Mouse (Mus musculus): ENCODE measurements around the gene Snrk. TPM values are rescaled to one million over a fixed set of nuclear protein-coding genes. Genes with fewer than 3 reads are reported as not detected.

Snrk gene
- 31.5 and 42.4 TPM in 2 replicates for polyA plus RNA-seq (2014; fragmentation: Nextera tagmentation; extraction: Ambion mirVana)

GRCm38 (mm10) chr9:122117112-122117616 is at the start of gene Snrk:
Snrk (plus strand) TSS chr9:122117266.
- H3K4me2 ChIP-seq (ENCODE audit: low read depth, low read length, severe bottlenecking), result peak within 1 kb of the TSS; percentile 90
- H3K4me1 ChIP-seq (replicated peaks; ENCODE audit: control insufficient read depth, insufficient read depth, low read length), result peaks cover 2% of the 10 kb centered on the region; the same call in 1 of the 2 replicates
- H3K9ac ChIP-seq (ENCODE audit: low read length), result peak within 1 kb of the TSS; percentile 91
- H3K27me3 ChIP-seq (ENCODE audit: control insufficient read depth, insufficient read depth, low read length), result no peaks in the 10 kb centered on the region
- ATAC-seq (replicated peaks; ENCODE audit: low FRiP score) (peak; percentile 97), DNase-seq (ENCODE audit: low spot score) (peak; percentile 94)
- peak within 1 kb of the TSS; percentile 77 for H3K27ac ChIP-seq (ENCODE audit: low read depth, low read length)
- 0% methylated on average over 47 of the region's 67 CpGs for WGBS
- H3K36me3 ChIP-seq (ENCODE audit: control insufficient read depth, insufficient read depth, low read length), result no peaks in the 10 kb centered on the region
- no peaks in the 10 kb centered on the region for H3K9me3 ChIP-seq (ENCODE audit: control insufficient read depth, low read length)
- H3K4me3 ChIP-seq (ENCODE audit: low read depth, low read length), result peak within 1 kb of the TSS; percentile 94

DNA sequence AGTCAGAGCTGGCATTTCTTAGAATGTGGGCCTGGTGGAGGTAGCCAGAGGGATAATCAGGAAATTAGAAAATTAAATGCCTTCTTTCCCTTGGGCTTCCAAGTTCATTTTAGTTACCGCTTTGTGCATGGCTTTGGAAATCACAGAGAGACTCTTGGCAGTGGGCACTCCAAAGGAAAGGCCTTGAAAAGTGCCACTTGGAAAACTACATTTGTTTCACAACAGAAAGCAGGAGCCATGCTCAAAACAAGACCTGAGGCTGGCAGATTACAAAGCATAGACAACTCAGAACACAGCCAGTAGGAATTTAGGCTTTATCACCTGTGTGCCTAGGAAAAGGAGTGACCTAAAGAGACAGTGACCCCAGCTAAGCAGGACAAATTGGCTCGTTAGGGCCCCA is 49.4 kb upstream of the Snrk start:
- no peak for ATAC-seq (replicated peaks; ENCODE audit: low FRiP score)
- no peak overlapping the region for H3K4me3 ChIP-seq (ENCODE audit: low read depth, low read length)
- H3K9me3 ChIP-seq (ENCODE audit: control insufficient read depth, low read length), result no peaks in the 10 kb centered on the region
- no peaks in the 10 kb centered on the region for H3K36me3 ChIP-seq (ENCODE audit: control insufficient read depth, insufficient read depth, low read length)
- no peak for DNase-seq (ENCODE audit: low spot score)
- no peaks in the 10 kb centered on the region for H3K27me3 ChIP-seq (ENCODE audit: control insufficient read depth, insufficient read depth, low read length)
- no peak overlapping the region for H3K27ac ChIP-seq (ENCODE audit: low read depth, low read length)
- no peak overlapping the region for H3K9ac ChIP-seq (ENCODE audit: low read length)
- H3K4me2 ChIP-seq (ENCODE audit: low read depth, low read length, severe bottlenecking), result no peak overlapping the region
- 68% methylated on average over 2 of the region's 2 CpGs for WGBS
- H3K4me1 ChIP-seq (replicated peaks; ENCODE audit: control insufficient read depth, insufficient read depth, low read length), result no peaks in the 10 kb centered on the region

DNA sequence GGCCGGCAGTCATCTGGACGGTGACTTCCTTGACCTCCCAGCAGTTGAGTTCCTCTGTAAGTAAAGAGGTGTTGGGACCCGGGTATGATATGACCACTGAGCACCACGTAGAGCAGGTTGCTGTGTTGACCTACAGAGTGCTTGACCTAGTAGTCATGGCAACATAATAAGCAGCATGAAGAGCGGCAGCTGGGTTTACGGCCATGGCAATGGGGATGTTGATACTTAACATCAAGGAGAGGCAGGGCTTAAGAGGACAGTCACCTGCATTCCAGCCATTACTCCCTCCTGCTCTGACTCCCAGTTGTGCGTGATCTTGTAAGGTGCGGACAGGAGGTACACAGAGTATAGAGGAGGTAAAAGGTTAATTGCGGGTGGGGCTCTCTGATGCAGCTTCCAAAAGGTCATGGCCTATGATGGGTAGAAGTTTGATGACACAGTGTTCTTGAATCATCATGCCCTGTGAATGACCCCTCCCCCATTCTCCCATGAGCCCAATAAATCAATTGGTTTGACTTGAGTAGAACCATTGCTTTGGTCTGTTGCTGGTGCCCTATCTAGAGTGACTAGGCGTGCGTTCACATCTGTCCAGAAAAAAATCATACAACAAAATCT is 47.4 kb upstream of the Snrk start:
- Histone ChIP-seq H3K9ac (ENCODE audit: low read length) (no peak overlapping the region), H3K9me3 (ENCODE audit: control insufficient read depth, low read length) (no peaks in the 10 kb centered on the region), H3K4me1 (replicated peaks; ENCODE audit: control insufficient read depth, insufficient read depth, low read length) (no peaks in the 10 kb centered on the region), H3K27me3 (ENCODE audit: control insufficient read depth, insufficient read depth, low read length) (no peaks in the 10 kb centered on the region), H3K4me3 (ENCODE audit: low read depth, low read length) (no peak overlapping the region), H3K36me3 (ENCODE audit: control insufficient read depth, insufficient read depth, low read length) (no peaks in the 10 kb centered on the region), H3K27ac (ENCODE audit: low read depth, low read length) (no peak overlapping the region), H3K4me2 (ENCODE audit: low read depth, low read length, severe bottlenecking) (no peak overlapping the region)
- ATAC-seq (replicated peaks; ENCODE audit: low FRiP score) (no peak), DNase-seq (ENCODE audit: low spot score) (no peak)
- WGBS, result 78% methylated on average over 11 of the region's 11 CpGs

- H3K9me3 ChIP-seq (ENCODE audit: control insufficient read depth, low read length), result no peaks in the 10 kb centered on the region
- H3K27ac ChIP-seq (ENCODE audit: low read depth, low read length), result no peak overlapping the region
- no peaks in the 10 kb centered on the region for H3K36me3 ChIP-seq (ENCODE audit: control insufficient read depth, insufficient read depth, low read length)
- H3K4me2 ChIP-seq (ENCODE audit: low read depth, low read length, severe bottlenecking), result no peak overlapping the region
- DNase-seq (ENCODE audit: low spot score), result no peak
- no peak for ATAC-seq (replicated peaks; ENCODE audit: low FRiP score)
- H3K9ac ChIP-seq (ENCODE audit: low read length), result no peak overlapping the region
- WGBS, result 62% methylated on average over 2 of the region's 2 CpGs
- no peaks in the 10 kb centered on the region for H3K27me3 ChIP-seq (ENCODE audit: control insufficient read depth, insufficient read depth, low read length)
- no peaks in the 10 kb centered on the region for H3K4me1 ChIP-seq (replicated peaks; ENCODE audit: control insufficient read depth, insufficient read depth, low read length)
- H3K4me3 ChIP-seq (ENCODE audit: low read depth, low read length), result no peak overlapping the region
Measured at GRCm38 (mm10) chr9:122073980-122074379, 43.1 kb upstream of the Snrk start.

GRCm38 (mm10) chr9:122074575-122074974 is 42.5 kb upstream of the Snrk start:
- no peak for DNase-seq (ENCODE audit: low spot score)
- WGBS, result 96% methylated on average over 13 of the region's 13 CpGs
- H3K27ac ChIP-seq (ENCODE audit: low read depth, low read length), result no peak overlapping the region
- no peaks in the 10 kb centered on the region for H3K36me3 ChIP-seq (ENCODE audit: control insufficient read depth, insufficient read depth, low read length)
- H3K27me3 ChIP-seq (ENCODE audit: control insufficient read depth, insufficient read depth, low read length), result no peaks in the 10 kb centered on the region
- H3K4me3 ChIP-seq (ENCODE audit: low read depth, low read length), result no peak overlapping the region
- no peak overlapping the region for H3K9ac ChIP-seq (ENCODE audit: low read length)
- no peak overlapping the region for H3K4me2 ChIP-seq (ENCODE audit: low read depth, low read length, severe bottlenecking)
- H3K9me3 ChIP-seq (ENCODE audit: control insufficient read depth, low read length), result no peaks in the 10 kb centered on the region
- ATAC-seq (replicated peaks; ENCODE audit: low FRiP score), result no peak
- H3K4me1 ChIP-seq (replicated peaks; ENCODE audit: control insufficient read depth, insufficient read depth, low read length), result no peaks in the 10 kb centered on the region

DNA sequence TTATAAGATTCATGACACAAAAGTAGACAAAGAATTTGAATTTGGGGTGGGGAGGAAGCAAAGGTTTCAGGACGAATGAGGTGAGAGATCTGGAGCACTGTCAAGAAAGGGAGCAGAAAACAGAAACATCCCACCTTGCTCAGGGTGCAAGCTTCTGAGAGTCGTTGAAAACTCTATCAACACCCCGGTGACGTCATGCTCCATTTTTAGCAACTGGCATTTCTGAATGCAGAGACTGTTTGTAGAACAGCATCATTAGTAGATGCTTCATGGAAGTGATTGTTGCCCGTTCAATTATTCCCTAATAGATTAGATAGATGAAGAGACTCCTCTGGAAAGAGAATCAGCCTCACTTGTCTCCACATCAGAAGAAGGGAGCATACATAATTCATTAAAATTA is 38.6 kb upstream of the Snrk start:
- H3K27ac ChIP-seq (ENCODE audit: low read depth, low read length), result no peak overlapping the region
- H3K9me3 ChIP-seq (ENCODE audit: control insufficient read depth, low read length), result no peaks in the 10 kb centered on the region
- H3K36me3 ChIP-seq (ENCODE audit: control insufficient read depth, insufficient read depth, low read length), result no peaks in the 10 kb centered on the region
- no peak overlapping the region for H3K4me3 ChIP-seq (ENCODE audit: low read depth, low read length)
- no peak overlapping the region for H3K4me2 ChIP-seq (ENCODE audit: low read depth, low read length, severe bottlenecking)
- no peaks in the 10 kb centered on the region for H3K4me1 ChIP-seq (replicated peaks; ENCODE audit: control insufficient read depth, insufficient read depth, low read length)
- WGBS, result 82% methylated on average over 5 of the region's 5 CpGs
- DNase-seq (ENCODE audit: low spot score) (no peak), ATAC-seq (replicated peaks; ENCODE audit: low FRiP score) (no peak)
- no peak overlapping the region for H3K9ac ChIP-seq (ENCODE audit: low read length)
- H3K27me3 ChIP-seq (ENCODE audit: control insufficient read depth, insufficient read depth, low read length), result no peaks in the 10 kb centered on the region

DNA sequence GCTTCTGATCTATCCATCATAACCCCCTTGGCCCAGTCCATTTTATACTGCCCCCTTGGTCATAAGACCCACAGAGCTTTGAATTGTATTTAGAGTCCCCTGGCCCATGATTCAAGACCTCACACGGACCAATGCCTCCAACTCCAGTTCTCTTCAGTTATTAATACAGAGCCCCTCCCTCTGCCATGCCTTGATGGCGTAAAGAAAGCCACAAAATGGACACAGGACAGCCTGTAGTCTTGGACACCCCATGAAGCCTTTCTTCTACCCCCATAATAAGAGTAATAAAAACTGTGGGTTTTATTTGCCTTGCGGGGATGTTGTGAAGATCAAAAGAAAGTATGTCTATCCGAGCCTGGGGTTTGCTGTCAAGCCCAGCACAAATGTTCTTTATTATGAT is 33.4 kb upstream of the Snrk start:
- no peaks in the 10 kb centered on the region for H3K27me3 ChIP-seq (ENCODE audit: control insufficient read depth, insufficient read depth, low read length)
- ATAC-seq (replicated peaks; ENCODE audit: low FRiP score) (no peak), DNase-seq (ENCODE audit: low spot score) (no peak)
- no peaks in the 10 kb centered on the region for H3K36me3 ChIP-seq (ENCODE audit: control insufficient read depth, insufficient read depth, low read length)
- no peak overlapping the region for H3K27ac ChIP-seq (ENCODE audit: low read depth, low read length)
- H3K9me3 ChIP-seq (ENCODE audit: control insufficient read depth, low read length), result no peaks in the 10 kb centered on the region
- H3K4me1 ChIP-seq (replicated peaks; ENCODE audit: control insufficient read depth, insufficient read depth, low read length), result no peaks in the 10 kb centered on the region
- H3K9ac ChIP-seq (ENCODE audit: low read length), result no peak overlapping the region
- 86% methylated on average over 4 of the region's 4 CpGs for WGBS
- no peak overlapping the region for H3K4me2 ChIP-seq (ENCODE audit: low read depth, low read length, severe bottlenecking)
- H3K4me3 ChIP-seq (ENCODE audit: low read depth, low read length), result no peak overlapping the region

- H3K27ac ChIP-seq (ENCODE audit: low read depth, low read length), result no peak overlapping the region
- H3K36me3 ChIP-seq (ENCODE audit: control insufficient read depth, insufficient read depth, low read length), result no peaks in the 10 kb centered on the region
- WGBS, result 65% methylated on average over 4 of the region's 4 CpGs
- no peak for ATAC-seq (replicated peaks; ENCODE audit: low FRiP score)
- no peak overlapping the region for H3K4me3 ChIP-seq (ENCODE audit: low read depth, low read length)
- H3K4me1 ChIP-seq (replicated peaks; ENCODE audit: control insufficient read depth, insufficient read depth, low read length), result no peaks in the 10 kb centered on the region
- no peaks in the 10 kb centered on the region for H3K27me3 ChIP-seq (ENCODE audit: control insufficient read depth, insufficient read depth, low read length)
- no peak overlapping the region for H3K4me2 ChIP-seq (ENCODE audit: low read depth, low read length, severe bottlenecking)
- DNase-seq (ENCODE audit: low spot score), result no peak
- H3K9ac ChIP-seq (ENCODE audit: low read length), result no peak overlapping the region
- no peaks in the 10 kb centered on the region for H3K9me3 ChIP-seq (ENCODE audit: control insufficient read depth, low read length)
Measured at GRCm38 (mm10) chr9:122084175-122084574, 32.9 kb upstream of the Snrk start.

DNA sequence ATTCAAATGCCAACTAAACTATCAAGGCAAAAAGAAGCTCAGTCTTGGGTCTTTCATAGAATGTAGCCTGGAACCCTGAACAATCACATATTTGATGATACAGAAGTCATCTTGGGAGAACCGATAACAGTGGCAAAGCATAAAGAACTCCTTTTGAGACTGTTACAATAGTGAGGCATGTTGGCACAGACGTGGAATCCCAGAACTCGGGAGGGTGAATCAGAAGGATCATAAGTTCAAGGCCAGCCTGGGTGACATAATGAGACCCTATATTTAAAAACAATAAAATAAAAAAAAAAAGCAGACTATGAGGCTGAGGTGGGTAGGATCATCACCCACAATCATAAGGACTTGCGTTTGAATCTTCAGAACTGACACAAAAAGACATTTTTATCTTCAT is 32.4 kb upstream of the Snrk start:
- no peak for ATAC-seq (replicated peaks; ENCODE audit: low FRiP score)
- Histone ChIP-seq H3K4me3 (ENCODE audit: low read depth, low read length) (no peak overlapping the region), H3K4me2 (ENCODE audit: low read depth, low read length, severe bottlenecking) (no peak overlapping the region), H3K4me1 (replicated peaks; ENCODE audit: control insufficient read depth, insufficient read depth, low read length) (no peaks in the 10 kb centered on the region), H3K27me3 (ENCODE audit: control insufficient read depth, insufficient read depth, low read length) (no peaks in the 10 kb centered on the region), H3K9me3 (ENCODE audit: control insufficient read depth, low read length) (no peaks in the 10 kb centered on the region), H3K27ac (ENCODE audit: low read depth, low read length) (no peak overlapping the region), H3K9ac (ENCODE audit: low read length) (no peak overlapping the region), H3K36me3 (ENCODE audit: control insufficient read depth, insufficient read depth, low read length) (no peaks in the 10 kb centered on the region)
- 84% methylated on average over 4 of the region's 4 CpGs for WGBS
- no peak for DNase-seq (ENCODE audit: low spot score)

All from forebrain, embryonic 11.5 days (tissue).